Mouse (Mus musculus): ENCODE results near the gene Ypel4.

DNA sequence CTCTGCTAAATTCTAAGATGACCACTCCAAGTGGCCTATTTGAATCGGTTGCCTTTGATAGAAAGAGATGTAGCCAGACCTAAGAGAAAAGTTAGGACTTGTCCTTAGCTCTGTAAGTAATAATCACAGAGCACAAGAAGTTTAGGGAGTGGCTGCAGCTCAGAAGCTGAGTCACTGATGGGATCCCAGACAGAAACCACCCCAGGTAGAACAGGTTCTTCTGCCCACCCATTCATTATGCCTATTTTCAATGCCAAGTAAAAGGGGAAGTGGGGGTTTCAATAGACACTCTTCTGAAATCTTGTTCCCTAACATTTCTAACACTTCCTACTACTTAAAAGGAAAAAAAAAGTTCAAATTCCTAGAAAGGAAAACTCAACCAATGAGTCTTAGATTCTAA, 28.6 kb upstream of the Ypel4 start:
- TF ChIP-seq CTCF (IDR thresholded peaks at IDR 0.05; ENCODE audit: insufficient read depth, low read depth, low read length) (no peak), POLR2A (IDR thresholded peaks at IDR 0.05; ENCODE audit: insufficient read depth, low read depth, low read length) (no peak)

Measured in olfactory bulb, adult 2 months (tissue).